Mouse (Mus musculus) heart, embryonic 14.5 days (tissue): Measurements from ENCODE around the gene Tlnrd1. TPM values are rescaled to one million over a fixed set of nuclear protein-coding genes. Genes with fewer than 3 reads are reported as not detected.

Experiments
- ATAC-seq: fragments of 200-750 bp; cut with Nextera tagmentation; 2 replicates; pipeline ENCODE4 v1.8.0; 2017; ENCODE audit warnings: low read depth, moderate TSS enrichment; ENCODE audit not compliant: insufficient number of reproducible peaks, insufficient read depth, low FRiP score
- H3K27ac ChIP-seq, 2 experiments: fragments of 200-500 bp in 1 of 2; fragments of 300-500 bp in 1 of 2; sonication (generic) in 1 of 2; replicated peaks in 1 of 2; 2 replicates each; pipeline ENCODE4 v1.5.1; 2012 to 2014; ENCODE audit warnings: low read depth in 2 of 2, low read length in 2 of 2, control low read depth in 1 of 2, mild to moderate bottlenecking in 1 of 2, mixed read lengths in 1 of 2; ENCODE audit not compliant: control insufficient read depth in 1 of 2, insufficient read depth in 1 of 2
- H3K27me3 ChIP-seq: fragments of 300-500 bp; sonication (generic); 2 replicates; pipeline ENCODE4 v1.6.1; 2014; ENCODE audit warnings: mild to moderate bottlenecking, low read length, control low read depth; ENCODE audit not compliant: control insufficient read depth, insufficient read depth
- H3K36me3 ChIP-seq: fragments of 300-500 bp; sonication (generic); 2 replicates; pipeline ENCODE4 v1.6.1; 2014; ENCODE audit warnings: mild to moderate bottlenecking, control low read depth, low read length, mixed read lengths; ENCODE audit not compliant: control insufficient read depth, insufficient read depth
- H3K4me1 ChIP-seq, 2 experiments: fragments of 200-500 bp in 1 of 2; fragments of 300-500 bp in 1 of 2; sonication (generic) in 1 of 2; 2 replicates each; pipeline ENCODE4 v1.6.1; 2012 to 2014; ENCODE audit warnings: low read length in 2 of 2, control low read depth in 1 of 2, mixed read lengths in 1 of 2; ENCODE audit not compliant: control insufficient read depth in 2 of 2, insufficient read depth in 2 of 2
- H3K4me2 ChIP-seq: fragments of 300-500 bp; sonication (generic); 2 replicates; pipeline ENCODE4 v1.6.1; 2014; ENCODE audit warnings: mild to moderate bottlenecking, low read length
- H3K4me3 ChIP-seq, 2 experiments: fragments of 200-500 bp in 1 of 2; fragments of 300-500 bp in 1 of 2; sonication (generic) in 1 of 2; 2 replicates each; pipeline ENCODE4 v1.5.1; 2012 to 2014; ENCODE audit warnings: low read length in 2 of 2, mild to moderate bottlenecking in 2 of 2, control low read depth in 1 of 2, low read depth in 1 of 2, moderate library complexity in 1 of 2; ENCODE audit not compliant: control insufficient read depth in 1 of 2, insufficient read depth in 1 of 2
- H3K9ac ChIP-seq: fragments of 300-500 bp; sonication (generic); 2 replicates; pipeline ENCODE4 v1.6.1; 2014; ENCODE audit warnings: mild to moderate bottlenecking, low read length
- H3K9me3 ChIP-seq: fragments of 300-500 bp; sonication (generic); 2 replicates; pipeline ENCODE4 v1.6.1; 2016; ENCODE audit warnings: low read length, control low read depth; ENCODE audit not compliant: control insufficient read depth
- WGBS: fragments of 180-500 bp; shearing (Covaris S2); extraction: QIAGEN DNeasy Blood & Tissue Kit; methylation state at CpG from one replicate; pipeline ENCODE4 v1.1.7; 2014; 5-methylcytosine and 5-hydroxymethylcytosine counted together
- polyA plus RNA-seq: library from polyadenylated mRNA; unstranded; fragments of >200 nt; fragmentation: Nextera tagmentation; extraction: Ambion mirVana; gene quantifications from 2 replicates; pipeline ENCODE4 v1.2.1, GENCODE M21; 2014

Gene Tlnrd1
- polyA plus RNA-seq, 1 experiment from 2014 or later = 14.5 TPM

- H3K4me3 ChIP-seq = no peak overlapping the region
- no peaks in the 10 kb centered on the region for H3K9me3 ChIP-seq
- H3K4me1 ChIP-seq = peaks cover 3 to 5% of the 10 kb centered on the region in 2 experiments; a peak in 1 of 4 replicates
- WGBS = 21% methylated on average over 2 of the region's 2 CpGs
- no peak overlapping the region for H3K27ac ChIP-seq
- no peaks in the 10 kb centered on the region for H3K36me3 ChIP-seq
- no peak overlapping the region for H3K4me2 ChIP-seq
- no peak for ATAC-seq
- H3K9ac ChIP-seq = no peak overlapping the region
- no peaks in the 10 kb centered on the region for H3K27me3 ChIP-seq
Observed at GRCm38 (mm10) chr7:83863554-83863953, 20.6 kb downstream of the Tlnrd1 start.

- Histone ChIP-seq H3K4me3 (no peak overlapping the region), H3K4me2 (no peak overlapping the region), H3K9ac (no peak overlapping the region), H3K27ac (no peak overlapping the region), H3K9me3 (no peaks in the 10 kb centered on the region), H3K4me1 (peaks cover 9 to 12% of the 10 kb centered on the region in 2 experiments), H3K36me3 (no peaks in the 10 kb centered on the region), H3K27me3 (no peaks in the 10 kb centered on the region)
- ATAC-seq = no peak
- 72% methylated on average over 4 of the region's 4 CpGs for WGBS
Observed at GRCm38 (mm10) chr7:83859378-83860083, 24.6 kb downstream of the Tlnrd1 start.

DNA sequence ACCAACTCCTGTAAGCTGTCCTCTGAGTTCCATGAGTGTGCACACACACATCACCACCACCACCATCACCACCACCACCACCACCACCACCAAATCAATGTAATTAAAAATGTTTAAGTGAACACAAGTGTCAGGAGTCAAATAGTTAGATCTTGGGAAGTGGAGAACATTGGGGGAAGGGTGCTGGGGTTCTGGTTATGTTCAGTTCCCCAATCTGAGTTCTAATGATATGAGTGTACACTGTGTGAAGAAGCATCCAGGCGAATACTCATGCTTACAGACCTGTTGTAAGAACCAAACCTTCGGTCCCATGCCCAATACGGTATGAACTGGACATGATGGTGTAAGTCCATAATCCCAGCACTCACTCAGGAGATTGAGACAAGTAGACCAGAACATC lies 26.2 kb downstream of the Tlnrd1 start:
- Histone ChIP-seq H3K27ac (no peak overlapping the region), H3K9me3 (no peaks in the 10 kb centered on the region), H3K27me3 (no peaks in the 10 kb centered on the region), H3K4me2 (no peak overlapping the region), H3K36me3 (no peaks in the 10 kb centered on the region), H3K9ac (no peak overlapping the region), H3K4me1 (peaks cover 8 to 9% of the 10 kb centered on the region in 2 experiments), H3K4me3 (no peak overlapping the region)
- 86% methylated on average over 3 of the region's 3 CpGs for WGBS
- ATAC-seq = no peak

- ATAC-seq = no peak
- Histone ChIP-seq H3K9me3 (no peaks in the 10 kb centered on the region), H3K36me3 (no peaks in the 10 kb centered on the region), H3K4me1 (peaks cover 5 to 8% of the 10 kb centered on the region in 2 experiments), H3K9ac (no peak overlapping the region), H3K27me3 (no peaks in the 10 kb centered on the region), H3K27ac (no peak overlapping the region), H3K4me3 (no peak overlapping the region), H3K4me2 (no peak overlapping the region)
- 45% methylated on average over 2 of the region's 2 CpGs for WGBS
Observed at GRCm38 (mm10) chr7:83857208-83857488, 27.0 kb downstream of the Tlnrd1 start.

- Histone ChIP-seq H3K4me3 (no peak overlapping the region), H3K9me3 (no peaks in the 10 kb centered on the region), H3K9ac (no peak overlapping the region), H3K36me3 (no peaks in the 10 kb centered on the region), H3K4me1 (peaks cover 5 to 8% of the 10 kb centered on the region in 2 experiments), H3K27ac (no peak overlapping the region), H3K27me3 (no peaks in the 10 kb centered on the region), H3K4me2 (no peak overlapping the region)
- 59% methylated on average over 9 of the region's 9 CpGs for WGBS
- no peak for ATAC-seq
Observed at GRCm38 (mm10) chr7:83856353-83857207, 27.5 kb downstream of the Tlnrd1 start.

DNA sequence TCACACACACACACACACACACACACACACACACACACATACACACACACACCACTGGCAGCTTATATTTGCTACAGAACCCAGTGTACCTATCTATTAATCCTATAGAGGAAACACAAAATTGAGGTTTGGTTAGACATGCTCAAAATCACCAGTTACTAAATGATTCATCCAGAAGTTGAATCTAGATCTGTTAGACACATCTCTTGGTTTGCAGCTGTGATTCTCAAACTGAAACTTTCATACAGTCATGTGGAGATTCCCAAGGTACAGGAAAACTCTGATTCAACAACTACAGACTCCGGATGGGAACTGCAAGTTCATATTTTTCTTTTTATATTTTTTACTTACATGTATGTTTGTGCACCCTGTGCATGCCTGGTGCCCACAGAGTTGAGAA lies 28.9 kb downstream of the Tlnrd1 start:
- Histone ChIP-seq H3K4me1 (peaks cover 5 to 8% of the 10 kb centered on the region in 2 experiments), H3K4me2 (no peak overlapping the region), H3K36me3 (no peaks in the 10 kb centered on the region), H3K4me3 (no peak overlapping the region), H3K27me3 (no peaks in the 10 kb centered on the region), H3K27ac (no peak overlapping the region), H3K9me3 (no peaks in the 10 kb centered on the region), H3K9ac (no peak overlapping the region)
- ATAC-seq = no peak
- 91% methylated on average over 1 of the region's 1 CpGs for WGBS

DNA sequence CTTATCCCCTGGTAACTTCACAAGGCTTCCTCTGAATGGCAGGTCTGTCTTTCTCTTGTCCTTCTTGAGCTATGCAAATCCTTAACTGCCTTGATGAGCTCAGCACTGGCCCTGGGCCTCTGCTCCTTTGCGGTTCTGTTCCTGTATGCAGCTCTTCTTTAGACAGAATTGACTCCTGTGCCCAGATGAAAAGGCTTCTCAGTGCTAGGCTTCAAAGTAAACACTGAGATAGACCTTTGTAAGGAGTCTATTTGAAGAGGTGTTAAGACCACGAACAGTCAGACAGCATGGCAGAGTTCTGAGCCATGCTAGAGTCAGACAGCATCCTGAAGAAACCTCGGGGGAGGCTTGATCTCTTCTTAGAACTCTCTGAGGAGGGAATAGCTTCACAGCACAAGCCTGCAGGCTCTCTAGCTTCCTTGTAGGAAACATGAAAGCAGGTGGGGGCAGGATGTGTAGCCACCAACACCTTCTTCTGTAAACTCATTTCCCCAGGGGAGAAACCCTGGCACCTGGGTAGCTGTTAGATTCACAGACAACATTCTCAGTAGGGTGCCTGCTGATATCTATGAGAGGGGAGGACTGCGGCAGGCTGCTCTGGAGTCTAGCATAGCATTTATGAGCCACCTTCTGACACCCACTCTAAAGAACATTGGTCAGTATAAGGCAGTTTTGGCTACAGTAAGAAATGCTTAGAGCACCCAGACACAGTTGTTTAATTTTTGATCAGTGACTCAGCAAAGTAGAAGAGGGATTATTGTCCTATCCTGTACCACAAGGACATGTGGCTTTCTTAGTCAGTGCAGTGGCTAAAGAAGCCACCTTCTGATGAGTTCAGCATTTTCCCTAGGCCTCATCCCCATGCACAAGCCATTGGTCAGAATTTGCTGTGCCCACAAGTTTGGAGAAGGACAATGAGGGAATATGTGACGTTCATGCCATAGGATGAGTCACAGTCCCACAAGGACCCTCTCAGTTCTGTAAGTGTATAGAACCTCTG lies 31.4 kb downstream of the Tlnrd1 start:
- no peak for ATAC-seq
- Histone ChIP-seq H3K4me1 (peaks cover 5 to 8% of the 10 kb centered on the region in 2 experiments), H3K9me3 (no peaks in the 10 kb centered on the region), H3K27ac (no peak overlapping the region), H3K9ac (no peak overlapping the region), H3K4me2 (no peak overlapping the region), H3K36me3 (no peaks in the 10 kb centered on the region), H3K27me3 (no peaks in the 10 kb centered on the region), H3K4me3 (no peak overlapping the region)
- 50% methylated on average over 5 of the region's 5 CpGs for WGBS
